Mouse (Mus musculus) hindbrain, embryonic 10.5 days (tissue): ENCODE measurements around the gene Chst15. TPM values are rescaled to one million over a fixed set of nuclear protein-coding genes. Genes with fewer than 3 reads are reported as not detected.

ENCODE experiments used
- DNase-seq: peaks from one replicate; pipeline ENCODE4 v3.0.0-alpha.2; 2017; ENCODE audit warnings: low spot score
- H3K27ac ChIP-seq: fragments of 300-500 bp; sonication (generic); 2 replicates; pipeline ENCODE4 v1.5.1; 2016; ENCODE audit warnings: mild to moderate bottlenecking, moderate library complexity
- H3K27me3 ChIP-seq: fragments of 300-500 bp; sonication (generic); 2 replicates; pipeline ENCODE4 v1.6.1; 2016; ENCODE audit warnings: mild to moderate bottlenecking; ENCODE audit not compliant: poor library complexity, insufficient read depth, severe bottlenecking
- H3K36me3 ChIP-seq: fragments of 300-500 bp; sonication (generic); 2 replicates; pipeline ENCODE4 v1.6.1; 2016; ENCODE audit warnings: mild to moderate bottlenecking, moderate library complexity
- H3K4me1 ChIP-seq: fragments of 300-500 bp; sonication (generic); replicated peaks from 2 replicates; pipeline ENCODE4 v1.6.1; 2016; ENCODE audit warnings: mild to moderate bottlenecking
- H3K4me3 ChIP-seq: fragments of 300-500 bp; sonication (generic); 2 replicates; pipeline ENCODE4 v1.5.1; 2016; ENCODE audit warnings: mild to moderate bottlenecking, moderate library complexity
- H3K9me3 ChIP-seq: fragments of 300-500 bp; sonication (generic); 2 replicates; pipeline ENCODE4 v1.6.1; 2016; ENCODE audit warnings: mild to moderate bottlenecking, moderate library complexity
- WGBS: fragments of 180-500 bp; shearing (Covaris S2); methylation state at CpG from one replicate; pipeline ENCODE4 v1.1.7; 2016; 5-methylcytosine and 5-hydroxymethylcytosine counted together
- polyA plus RNA-seq: library from polyadenylated mRNA; unstranded; fragments of >200 nt; fragmentation: Nextera tagmentation; extraction: Ambion mirVana; gene quantifications from 2 replicates; pipeline ENCODE4 v1.2.1, GENCODE M21; 2016

Gene Chst15
- polyA plus RNA-seq, 1 experiment from 2014 or later: 25.9 TPM

- Histone ChIP-seq H3K27ac (peak overlapping the region; percentile 88), H3K9me3 (no peaks in the 10 kb centered on the region), H3K4me3 (no peak overlapping the region), H3K4me1 (peaks cover 73% of the 10 kb centered on the region), H3K36me3 (peaks cover 62% of the 10 kb centered on the region), H3K27me3 (no peaks in the 10 kb centered on the region)
- peak; percentile 52 for DNase-seq
- 19% methylated on average over 6 of the region's 6 CpGs for WGBS
These were observed 53.8 kb downstream of the Chst15 start for GRCm38 (mm10) chr7:132263186-132263585.

- H3K4me1 ChIP-seq: peaks cover 76% of the 10 kb centered on the region
- H3K4me3 ChIP-seq: no peak overlapping the region
- peak; percentile 85 for DNase-seq
- no peaks in the 10 kb centered on the region for H3K9me3 ChIP-seq
- whole genome bisulfite sequencing: 15% methylated on average over 6 of the region's 6 CpGs
- H3K27me3 ChIP-seq: no peaks in the 10 kb centered on the region
- H3K36me3 ChIP-seq: peaks cover 62% of the 10 kb centered on the region
- H3K27ac ChIP-seq: peak overlapping the region; percentile 88
These were observed 54.3 kb downstream of the Chst15 start for GRCm38 (mm10) chr7:132262696-132263095.

GRCm38 (mm10) chr7:132261885-132262284 is 55.1 kb downstream of the Chst15 start:
- 43% methylated on average over 3 of the region's 3 CpGs for WGBS
- no peaks in the 10 kb centered on the region for H3K27me3 ChIP-seq
- peaks cover 80% of the 10 kb centered on the region for H3K4me1 ChIP-seq
- no peak overlapping the region for H3K4me3 ChIP-seq
- H3K36me3 ChIP-seq: peaks cover 62% of the 10 kb centered on the region
- H3K9me3 ChIP-seq: no peaks in the 10 kb centered on the region
- no peak for DNase-seq
- peak overlapping the region; percentile 88 for H3K27ac ChIP-seq

- Histone ChIP-seq H3K27me3 (no peaks in the 10 kb centered on the region), H3K36me3 (peaks cover 62% of the 10 kb centered on the region), H3K4me3 (no peak overlapping the region), H3K9me3 (no peaks in the 10 kb centered on the region), H3K27ac (peak overlapping the region; percentile 69), H3K4me1 (peaks cover 80% of the 10 kb centered on the region)
- DNase-seq: no peak
- 58% methylated on average over 5 of the region's 5 CpGs for WGBS
These were observed 56.4 kb downstream of the Chst15 start for GRCm38 (mm10) chr7:132260632-132261031.

GRCm38 (mm10) chr7:132258817-132259216 is 58.2 kb downstream of the Chst15 start:
- Histone ChIP-seq H3K27ac (peak overlapping the region; percentile 59), H3K9me3 (no peaks in the 10 kb centered on the region), H3K27me3 (no peaks in the 10 kb centered on the region), H3K4me3 (no peak overlapping the region), H3K4me1 (peaks cover 71% of the 10 kb centered on the region), H3K36me3 (peaks cover 68% of the 10 kb centered on the region)
- WGBS: 57% methylated on average over 7 of the region's 7 CpGs
- no peak for DNase-seq

- DNase-seq: no peak
- H3K9me3 ChIP-seq: no peaks in the 10 kb centered on the region
- peaks cover 74% of the 10 kb centered on the region for H3K36me3 ChIP-seq
- H3K4me1 ChIP-seq: peaks cover 71% of the 10 kb centered on the region
- 0 out of 2 replicates have a peak overlapping the region, but pooled peaks have one; percentile 59 for H3K27ac ChIP-seq
- H3K27me3 ChIP-seq: no peaks in the 10 kb centered on the region
- H3K4me3 ChIP-seq: no peak overlapping the region
- WGBS: 81% methylated on average over 5 of the region's 5 CpGs
These were observed 58.8 kb downstream of the Chst15 start for GRCm38 (mm10) chr7:132258216-132258615.

GRCm38 (mm10) chr7:132253513-132253912 is 63.5 kb downstream of the Chst15 start:
- no peaks in the 10 kb centered on the region for H3K9me3 ChIP-seq
- peaks cover 57% of the 10 kb centered on the region for H3K4me1 ChIP-seq
- H3K27ac ChIP-seq: peak overlapping the region; percentile 62
- H3K36me3 ChIP-seq: peaks cover 62% of the 10 kb centered on the region
- no peaks in the 10 kb centered on the region for H3K27me3 ChIP-seq
- no peak for DNase-seq
- 90% methylated on average over 5 of the region's 5 CpGs for WGBS
- no peak overlapping the region for H3K4me3 ChIP-seq

GRCm38 (mm10) chr7:132253078-132253477 is 64.0 kb downstream of the Chst15 start:
- no peak for DNase-seq
- no peaks in the 10 kb centered on the region for H3K9me3 ChIP-seq
- no peak overlapping the region for H3K4me3 ChIP-seq
- peaks cover 57% of the 10 kb centered on the region for H3K4me1 ChIP-seq
- H3K27ac ChIP-seq: peak overlapping the region; percentile 62
- WGBS: 83% methylated on average over 4 of the region's 4 CpGs
- peaks cover 58% of the 10 kb centered on the region for H3K36me3 ChIP-seq
- no peaks in the 10 kb centered on the region for H3K27me3 ChIP-seq

GRCm38 (mm10) chr7:132249563-132250119 is 67.4 kb downstream of the Chst15 start:
- Histone ChIP-seq H3K27me3 (no peaks in the 10 kb centered on the region), H3K4me1 (peaks cover 72% of the 10 kb centered on the region), H3K4me3 (no peak overlapping the region), H3K27ac (peak overlapping the region; percentile 89), H3K9me3 (no peaks in the 10 kb centered on the region), H3K36me3 (peaks cover 45% of the 10 kb centered on the region)
- no peak for DNase-seq
- WGBS: 61% methylated on average over 10 of the region's 10 CpGs

- DNase-seq: peak; percentile 91
- H3K27ac ChIP-seq: peak overlapping the region; percentile 89
- H3K27me3 ChIP-seq: no peaks in the 10 kb centered on the region
- peaks cover 51% of the 10 kb centered on the region for H3K36me3 ChIP-seq
- 9% methylated on average over 11 of the region's 11 CpGs for WGBS
- no peaks in the 10 kb centered on the region for H3K9me3 ChIP-seq
- peaks cover 63% of the 10 kb centered on the region for H3K4me1 ChIP-seq
- peak overlapping the region; percentile 16; the same call in 1 of the 2 replicates for H3K4me3 ChIP-seq
These were observed 69.5 kb downstream of the Chst15 start for GRCm38 (mm10) chr7:132247567-132247966.

- Histone ChIP-seq H3K9me3 (no peaks in the 10 kb centered on the region), H3K4me1 (peaks cover 67% of the 10 kb centered on the region), H3K27ac (peak overlapping the region; percentile 89), H3K27me3 (no peaks in the 10 kb centered on the region), H3K36me3 (peaks cover 55% of the 10 kb centered on the region), H3K4me3 (peak overlapping the region; percentile 16; the same call in 1 of the 2 replicates)
- no peak for DNase-seq
- whole genome bisulfite sequencing: 44% methylated on average over 5 of the region's 5 CpGs
These were observed 69.9 kb downstream of the Chst15 start for GRCm38 (mm10) chr7:132247091-132247490.

- WGBS: 88% methylated on average over 6 of the region's 6 CpGs
- H3K27ac ChIP-seq: peak overlapping the region; percentile 89
- H3K4me3 ChIP-seq: no peak overlapping the region
- H3K4me1 ChIP-seq: peaks cover 61% of the 10 kb centered on the region
- DNase-seq: no peak
- no peaks in the 10 kb centered on the region for H3K9me3 ChIP-seq
- H3K27me3 ChIP-seq: no peaks in the 10 kb centered on the region
- peaks cover 63% of the 10 kb centered on the region for H3K36me3 ChIP-seq
These were observed 71.3 kb downstream of the Chst15 start for GRCm38 (mm10) chr7:132245730-132246129.

GRCm38 (mm10) chr7:132244637-132245036 is 72.4 kb downstream of the Chst15 start:
- Histone ChIP-seq H3K27ac (no peak overlapping the region), H3K27me3 (no peaks in the 10 kb centered on the region), H3K9me3 (no peaks in the 10 kb centered on the region), H3K4me3 (no peak overlapping the region), H3K4me1 (peaks cover 52% of the 10 kb centered on the region), H3K36me3 (peaks cover 70% of the 10 kb centered on the region)
- DNase-seq: no peak
- 92% methylated on average over 14 of the region's 14 CpGs for WGBS
